Mouse (Mus musculus) hindbrain, embryonic 13.5 days (tissue): Measurements from ENCODE around the gene Klri2. TPM values are rescaled to one million over a fixed set of nuclear protein-coding genes. Genes with fewer than 3 reads are reported as not detected.
"Not testable (repeated sequence)": the region's sequence is repeated elsewhere in the genome, so short reads cannot be mapped to it uniquely, and the experiment has no call there.

Source experiments
- ATAC-seq: fragments of 200-750 bp; cut with Nextera tagmentation; 2 replicates; pipeline ENCODE4 v1.8.0; 2017; ENCODE audit warnings: moderate TSS enrichment; ENCODE audit not compliant: low FRiP score
- H3K27ac ChIP-seq: fragments of 300-500 bp; sonication (generic); 2 replicates; pipeline ENCODE4 v1.5.1; 2015; ENCODE audit warnings: inconsistent platforms, mild to moderate bottlenecking, moderate library complexity
- H3K27me3 ChIP-seq: fragments of 300-500 bp; sonication (generic); 2 replicates; pipeline ENCODE4 v1.6.1; 2015; ENCODE audit warnings: mild to moderate bottlenecking, inconsistent platforms
- H3K36me3 ChIP-seq: fragments of 300-500 bp; sonication (generic); 2 replicates; pipeline ENCODE4 v1.6.1; 2015; ENCODE audit warnings: mild to moderate bottlenecking, inconsistent platforms
- H3K4me1 ChIP-seq: fragments of 300-500 bp; sonication (generic); replicated peaks from 2 replicates; pipeline ENCODE4 v1.6.1; 2015; ENCODE audit warnings: inconsistent platforms
- H3K4me2 ChIP-seq: fragments of 300-500 bp; sonication (generic); 2 replicates; pipeline ENCODE4 v1.6.1; 2015; ENCODE audit warnings: inconsistent platforms, mild to moderate bottlenecking, moderate library complexity
- H3K4me3 ChIP-seq: fragments of 300-500 bp; sonication (generic); 2 replicates; pipeline ENCODE4 v1.5.1; 2015; ENCODE audit warnings: mild to moderate bottlenecking, inconsistent platforms
- H3K9ac ChIP-seq: fragments of 300-500 bp; sonication (generic); 2 replicates; pipeline ENCODE4 v1.6.1; 2015; ENCODE audit warnings: mild to moderate bottlenecking, inconsistent platforms
- H3K9me3 ChIP-seq: fragments of 300-500 bp; sonication (generic); 2 replicates; pipeline ENCODE4 v1.6.1; 2016; ENCODE audit warnings: inconsistent platforms
- WGBS: fragments of 180-500 bp; shearing (Covaris S2); methylation state at CpG from one replicate; pipeline ENCODE4 v1.1.7; 2015; 5-methylcytosine and 5-hydroxymethylcytosine counted together
- polyA plus RNA-seq: library from polyadenylated mRNA; unstranded; fragments of >200 nt; fragmentation: Nextera tagmentation; extraction: Ambion mirVana; gene quantifications from 2 replicates; pipeline ENCODE4 v1.2.1, GENCODE M21; 2015

Gene Klri2
- polyA plus RNA-seq = not detected in 2 replicates

GRCm38 (mm10) chr6:129740069-129740721 lies at the start of gene Klri2:
Gene Klri2, minus strand, starts transcription at chr6:129740484.
- H3K9ac ChIP-seq = no peak within 1 kb of the TSS
- ATAC-seq = no peak
- no peaks in the 10 kb centered on the region for H3K4me1 ChIP-seq
- WGBS = 81% methylated on average over 2 of the region's 2 CpGs
- H3K27ac ChIP-seq = no peak within 1 kb of the TSS
- no peaks in the 10 kb centered on the region for H3K9me3 ChIP-seq
- no peak within 1 kb of the TSS for H3K4me2 ChIP-seq
- H3K4me3 ChIP-seq = no peak within 1 kb of the TSS
- H3K36me3 ChIP-seq = no peaks in the 10 kb centered on the region
- no peaks in the 10 kb centered on the region for H3K27me3 ChIP-seq

GRCm38 (mm10) chr6:129784170-129784569 lies 43.9 kb upstream of the Klri2 start, which contains the start of gene Gm156:
Gene Gm156, minus strand, starts transcription at chr6:129784270.
- WGBS = 90% methylated on average over 3 of the region's 3 CpGs
- H3K9me3 ChIP-seq, H3K4me2 ChIP-seq, H3K4me3 ChIP-seq, H3K36me3 ChIP-seq, H3K27me3 ChIP-seq, ATAC-seq, H3K27ac ChIP-seq, H3K9ac ChIP-seq, H3K4me1 ChIP-seq: not testable (repeated sequence)

GRCm38 (mm10) chr6:129747654-129748032 lies 7.4 kb upstream of the Klri2 start:
- H3K4me2 ChIP-seq = no peak overlapping the region
- no peaks in the 10 kb centered on the region for H3K4me1 ChIP-seq
- WGBS = 81% methylated on average over 3 of the region's 3 CpGs
- no peak overlapping the region for H3K27ac ChIP-seq
- no peak overlapping the region for H3K9ac ChIP-seq
- no peaks in the 10 kb centered on the region for H3K27me3 ChIP-seq
- H3K4me3 ChIP-seq = no peak overlapping the region
- no peak for ATAC-seq
- no peaks in the 10 kb centered on the region for H3K9me3 ChIP-seq
- no peaks in the 10 kb centered on the region for H3K36me3 ChIP-seq

- 86% methylated on average over 4 of the region's 4 CpGs for WGBS
- Histone ChIP-seq H3K4me2 (no peak overlapping the region), H3K27ac (no peak overlapping the region), H3K36me3 (no peaks in the 10 kb centered on the region), H3K9me3 (no peaks in the 10 kb centered on the region), H3K4me3 (no peak overlapping the region), H3K4me1 (no peaks in the 10 kb centered on the region), H3K9ac (no peak overlapping the region), H3K27me3 (no peaks in the 10 kb centered on the region)
- no peak for ATAC-seq
These were observed 6.9 kb upstream of the Klri2 start for GRCm38 (mm10) chr6:129747016-129747653.

- no peak for ATAC-seq
- no peak overlapping the region for H3K4me2 ChIP-seq
- 67% methylated on average over 3 of the region's 3 CpGs for WGBS
These were observed 5.9 kb upstream of the Klri2 start for GRCm38 (mm10) chr6:129746151-129746550.

GRCm38 (mm10) chr6:129736414-129736813 lies 3.9 kb downstream of the Klri2 start:
- Histone ChIP-seq H3K27me3 (no peaks in the 10 kb centered on the region), H3K36me3 (no peaks in the 10 kb centered on the region)
- ATAC-seq = no peak

More at GRCm38 (mm10) chr6:129746151-129746550, 5.9 kb upstream of the Klri2 start:
- Histone ChIP-seq H3K27me3 (no peaks in the 10 kb centered on the region), H3K4me1 (no peaks in the 10 kb centered on the region), H3K27ac (no peak overlapping the region), H3K36me3 (no peaks in the 10 kb centered on the region), H3K9me3 (no peaks in the 10 kb centered on the region), H3K4me3 (no peak overlapping the region), H3K9ac (no peak overlapping the region)

GRCm38 (mm10) chr6:129727237-129727636 lies 13.0 kb downstream of the Klri2 start:
- Histone ChIP-seq H3K4me3 (no peak overlapping the region), H3K9me3 (no peaks in the 10 kb centered on the region), H3K9ac (no peak overlapping the region), H3K4me2 (no peak overlapping the region), H3K4me1 (no peaks in the 10 kb centered on the region), H3K27ac (no peak overlapping the region), H3K36me3 (no peaks in the 10 kb centered on the region), H3K27me3 (no peaks in the 10 kb centered on the region)
- WGBS = 89% methylated on average over 1 of the region's 1 CpGs
- ATAC-seq = no peak

More at GRCm38 (mm10) chr6:129736414-129736813, 3.9 kb downstream of the Klri2 start:
- H3K9ac ChIP-seq = no peak overlapping the region
- H3K9me3 ChIP-seq = no peaks in the 10 kb centered on the region
- no peak overlapping the region for H3K4me2 ChIP-seq
- H3K27ac ChIP-seq = no peak overlapping the region
- H3K4me1 ChIP-seq = no peaks in the 10 kb centered on the region
- H3K4me3 ChIP-seq = no peak overlapping the region

GRCm38 (mm10) chr6:129721390-129721789 lies 18.9 kb downstream of the Klri2 start:
- no peak overlapping the region for H3K4me2 ChIP-seq
- ATAC-seq = no peak
- no peak overlapping the region for H3K4me3 ChIP-seq
- H3K36me3 ChIP-seq = no peaks in the 10 kb centered on the region
- no peaks in the 10 kb centered on the region for H3K9me3 ChIP-seq
- no peaks in the 10 kb centered on the region for H3K27me3 ChIP-seq
- WGBS = 86% methylated on average over 1 of the region's 1 CpGs
- no peak overlapping the region for H3K27ac ChIP-seq
- H3K9ac ChIP-seq = no peak overlapping the region
- no peaks in the 10 kb centered on the region for H3K4me1 ChIP-seq

GRCm38 (mm10) chr6:129720487-129720886 lies 19.8 kb downstream of the Klri2 start:
- Histone ChIP-seq H3K9me3 (no peaks in the 10 kb centered on the region), H3K36me3 (no peaks in the 10 kb centered on the region), H3K27me3 (no peaks in the 10 kb centered on the region), H3K9ac (no peak overlapping the region), H3K4me1 (no peaks in the 10 kb centered on the region), H3K27ac (no peak overlapping the region), H3K4me2 (no peak overlapping the region), H3K4me3 (no peak overlapping the region)
- no peak for ATAC-seq
- WGBS = 18% methylated on average over 3 of the region's 3 CpGs

GRCm38 (mm10) chr6:129717032-129717431 lies 23.3 kb downstream of the Klri2 start, which contains the start of gene Klri1:
Gene Klri1, minus strand, starts transcription at chr6:129717132.
- Histone ChIP-seq H3K9me3 (no peaks in the 10 kb centered on the region), H3K4me1 (no peaks in the 10 kb centered on the region), H3K36me3 (no peaks in the 10 kb centered on the region), H3K27ac (no peak within 1 kb of the TSS), H3K4me3 (no peak within 1 kb of the TSS), H3K27me3 (no peaks in the 10 kb centered on the region), H3K9ac (no peak within 1 kb of the TSS), H3K4me2 (no peak within 1 kb of the TSS)
- WGBS = 92% methylated on average over 4 of the region's 4 CpGs
- no peak for ATAC-seq

GRCm38 (mm10) chr6:129713566-129713965 lies 26.7 kb downstream of the Klri2 start:
- H3K9me3 ChIP-seq = no peaks in the 10 kb centered on the region
- no peak overlapping the region for H3K4me3 ChIP-seq
- H3K4me1 ChIP-seq = no peaks in the 10 kb centered on the region
- no peak overlapping the region for H3K9ac ChIP-seq
- H3K4me2 ChIP-seq = no peak overlapping the region
- ATAC-seq = no peak
- H3K36me3 ChIP-seq = no peaks in the 10 kb centered on the region
- WGBS = 40% methylated on average over 1 of the region's 1 CpGs
- no peaks in the 10 kb centered on the region for H3K27me3 ChIP-seq
- no peak overlapping the region for H3K27ac ChIP-seq

GRCm38 (mm10) chr6:129691436-129691835 lies 48.8 kb downstream of the Klri2 start:
- H3K36me3 ChIP-seq, ATAC-seq, H3K4me1 ChIP-seq, H3K9me3 ChIP-seq, H3K9ac ChIP-seq, H3K4me2 ChIP-seq, H3K27ac ChIP-seq, H3K27me3 ChIP-seq, H3K4me3 ChIP-seq: not testable (repeated sequence)
- WGBS = 84% methylated on average over 10 of the region's 10 CpGs

- ATAC-seq = no peak
- 69% methylated on average over 1 of the region's 1 CpGs for WGBS
These were observed 59.9 kb downstream of the Klri2 start for GRCm38 (mm10) chr6:129680379-129680778.

More at GRCm38 (mm10) chr6:129680379-129680778, 59.9 kb downstream of the Klri2 start:
- H3K4me3 ChIP-seq = no peak overlapping the region
- no peak overlapping the region for H3K27ac ChIP-seq
- H3K9me3 ChIP-seq = no peaks in the 10 kb centered on the region
- H3K4me2 ChIP-seq = no peak overlapping the region
- no peak overlapping the region for H3K9ac ChIP-seq
- H3K4me1 ChIP-seq = no peaks in the 10 kb centered on the region
- no peaks in the 10 kb centered on the region for H3K36me3 ChIP-seq
- H3K27me3 ChIP-seq = no peaks in the 10 kb centered on the region
